Mouse (Mus musculus) embryonic fibroblast, embryonic 13.5 days (primary cell): Measurements from ENCODE around the gene Ppp2r2c.

Source experiments
- CTCF ChIP-seq: IDR thresholded peaks from 2 replicates; pipeline ENCODE4 v1.5.1; 2011; ENCODE audit warnings: mild to moderate bottlenecking, control low read depth, low read length, moderate library complexity, borderline replicate concordance; ENCODE audit not compliant: insufficient read depth
- POLR2A ChIP-seq: IDR thresholded peaks from 2 replicates; pipeline ENCODE4 v1.6.1; 2011; ENCODE audit warnings: low read depth, mild to moderate bottlenecking, control low read depth, low read length, moderate library complexity

DNA sequence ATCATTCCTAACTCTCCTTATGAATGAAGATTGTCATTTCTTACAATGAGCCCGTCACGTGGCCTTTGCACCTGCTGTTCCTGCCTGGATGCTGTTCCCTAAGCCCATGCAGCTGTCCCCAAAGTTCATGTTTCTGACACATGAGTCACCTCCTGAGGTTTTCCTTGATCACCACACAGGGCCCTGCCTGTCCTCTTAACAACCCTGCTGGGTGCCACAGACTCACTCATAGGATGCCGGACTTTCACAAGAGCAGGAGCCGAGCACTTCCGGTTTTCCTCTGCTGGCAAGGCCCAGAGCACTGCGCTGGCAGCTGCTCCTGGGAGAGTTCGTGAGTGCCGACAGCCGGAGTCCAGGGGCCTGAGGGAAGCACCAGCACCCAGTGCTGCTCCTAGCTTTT lies 132.7 kb downstream of the Ppp2r2c start:
- TF ChIP-seq POLR2A (no peak), CTCF (no peak)
